Mouse (Mus musculus) pancreas, adult 10 weeks (tissue): ENCODE results near the gene Sec61a1. TPM values are rescaled to one million over a fixed set of nuclear protein-coding genes. Genes with fewer than 3 reads are reported as not detected.

Experiments
- polyA plus RNA-seq: library from polyadenylated mRNA; stranded (reverse); fragments of 350-450 nt; fragmentation: Illumina TruSeq; extraction: RNeasy Lipid Tissue Mini Kit (QIAGEN cat#74804); gene quantifications from one replicate; pipeline ENCODE4 v1.2.3, GENCODE M21; 2015; ENCODE audit warnings: low read depth, low replicate concordance; ENCODE audit not compliant: insufficient read depth

The Sec61a1 gene
- polyA plus RNA-seq: 70.8 TPM

GRCm38 (mm10) chr6:88518404-88519263, at the start of gene Sec61a1:
Gene Sec61a1 (minus strand): TSS chr6:88518905.

GRCm38 (mm10) chr6:88465181-88465920, 53.4 kb downstream of the Sec61a1 start, which contains the start of gene Ruvbl1:
Gene Ruvbl1 (plus strand): TSS chr6:88465409.

Other genes with a start within 250 kb of the Sec61a1 start
- 3.1 TPM for gene Eefsec, start 72.4 kb downstream of the Sec61a1 start, polyA plus RNA-seq
- gene Ruvbl1, start 53.5 kb downstream of the Sec61a1 start, polyA plus RNA-seq: 6.9 TPM
- 0.54 TPM for gene Kbtbd12, start 119.0 kb upstream of the Sec61a1 start, polyA plus RNA-seq
- 34.8 TPM for gene Mgll, start 205.5 kb upstream of the Sec61a1 start, polyA plus RNA-seq